In genomic region chr1:24099541-24099925, GRCm38 (mm10) we compare ENCODE assay signal across 8 mouse cellular contexts. TPM values are rescaled to one million over a fixed set of nuclear protein-coding genes. Genes with fewer than 3 reads are reported as not detected.
DNase-seq lines count a peak whose midpoint lies in the region; ATAC-seq and TF ChIP-seq lines count a peak whose summit lies in the region.

No protein-coding gene starts in this region.

- peak overlapping the region; percentile 71 for H3K4me3 ChIP-seq in kidney, embryonic 16.5 days (ENCODE audit: low read length)
- H3K4me3 ChIP-seq in bone marrow macrophage, adult 2 months (ENCODE audit: insufficient read depth, low read length) = peak overlapping the region; percentile 95
- H3K4me3 ChIP-seq in hindbrain, embryonic 12.5 days = peak overlapping the region; percentile 90
- H3K4me3 ChIP-seq in midbrain, embryonic 11.5 days (ENCODE audit: low read depth, low read length) = peak overlapping the region; percentile 90

- H3K27ac ChIP-seq in kidney, embryonic 16.5 days (ENCODE audit: low read length) = peak overlapping the region; percentile 83
- no peak overlapping the region for H3K27ac ChIP-seq in bone marrow macrophage, adult 2 months (ENCODE audit: insufficient read depth, low read depth, low read length)
- peak overlapping the region; percentile 86 for H3K27ac ChIP-seq in hindbrain, embryonic 12.5 days
- peak overlapping the region; percentile 68 for H3K27ac ChIP-seq in midbrain, embryonic 11.5 days (ENCODE audit: low read depth, low read length)

- peak overlapping the region; percentile 92 for H3K9ac ChIP-seq in kidney, embryonic 16.5 days (replicated peaks; ENCODE audit: low read length)
- H3K9ac ChIP-seq in hindbrain, embryonic 12.5 days = peak overlapping the region; percentile 93
- H3K9ac ChIP-seq in midbrain, embryonic 11.5 days (ENCODE audit: low read length) = peak overlapping the region; percentile 90

- no peaks in the 10 kb centered on the region for H3K36me3 ChIP-seq in kidney, embryonic 16.5 days (ENCODE audit: insufficient read depth, low read length)
- H3K36me3 ChIP-seq in hindbrain, embryonic 12.5 days = no peaks in the 10 kb centered on the region
- no peaks in the 10 kb centered on the region for H3K36me3 ChIP-seq in midbrain, embryonic 11.5 days (ENCODE audit: control insufficient read depth, insufficient read depth, low read length)

- no peaks in the 10 kb centered on the region for H3K27me3 ChIP-seq in kidney, embryonic 16.5 days (ENCODE audit: insufficient read depth, low read length)
- no peaks in the 10 kb centered on the region for H3K27me3 ChIP-seq in hindbrain, embryonic 12.5 days
- H3K27me3 ChIP-seq in midbrain, embryonic 11.5 days (ENCODE audit: control insufficient read depth, insufficient read depth, low read length) = no peaks in the 10 kb centered on the region

- H3K4me1 ChIP-seq in kidney, embryonic 16.5 days (ENCODE audit: insufficient read depth, low read length) = peaks cover 11% of the 10 kb centered on the region; the same call in 1 of the 2 replicates
- peaks cover 12% of the 10 kb centered on the region for H3K4me1 ChIP-seq in bone marrow macrophage, adult 2 months (ENCODE audit: control insufficient read depth, insufficient read depth, low read length)
- H3K4me1 ChIP-seq in hindbrain, embryonic 12.5 days = peaks cover 4% of the 10 kb centered on the region
- H3K4me1 ChIP-seq in midbrain, embryonic 11.5 days (ENCODE audit: control insufficient read depth, insufficient read depth, low read length) = 0 out of 2 replicates have a peak, but pooled peaks cover 4% of the 10 kb centered on the region

- TF ChIP-seq CTCF in bone marrow macrophage, adult 2 months (IDR thresholded peaks at IDR 0.05; ENCODE audit: low read depth, low read length) = no peak

- no peak for DNase-seq in kidney, postnatal 14 days
- peak; percentile 95 for DNase-seq in midbrain, embryonic 11.5 days (ENCODE audit: low spot score, missing footprints)
- no peak for DNase-seq in right cerebral cortex, postnatal 25 days
- no peak for DNase-seq in testis, postnatal 14 days (ENCODE audit: low spot score)

- H3K9me3 ChIP-seq in kidney, embryonic 16.5 days (ENCODE audit: low read length) = no peaks in the 10 kb centered on the region
- no peaks in the 10 kb centered on the region for H3K9me3 ChIP-seq in hindbrain, embryonic 12.5 days (replicated peaks)
- H3K9me3 ChIP-seq in midbrain, embryonic 11.5 days (ENCODE audit: control insufficient read depth, low read length) = no peaks in the 10 kb centered on the region

- under 1% methylated on average over 44 of the region's 44 CpGs for WGBS in kidney, embryonic 16.5 days
- WGBS in hindbrain, embryonic 12.5 days = under 1% methylated on average over 44 of the region's 44 CpGs
- 0% methylated on average over 26 of the region's 44 CpGs for WGBS in midbrain, embryonic 11.5 days

- H3K4me2 ChIP-seq in kidney, embryonic 16.5 days (replicated peaks; ENCODE audit: low read depth, low read length) = peak overlapping the region; percentile 61
- peak overlapping the region; percentile 56 for H3K4me2 ChIP-seq in hindbrain, embryonic 12.5 days (replicated peaks)
- peak overlapping the region; percentile 76 for H3K4me2 ChIP-seq in midbrain, embryonic 11.5 days

- no peak for TF ChIP-seq POLR2A in bone marrow macrophage, adult 2 months (IDR thresholded peaks at IDR 0.05; ENCODE audit: borderline replicate concordance, low read depth, low read length)

- ATAC-seq in kidney, embryonic 16.5 days (ENCODE audit: low FRiP score, low TSS enrichment) = no peak
- no peak; the same call in 1 of the 2 replicates for ATAC-seq in hindbrain, embryonic 12.5 days (ENCODE audit: low FRiP score)
- peak; percentile 63; the same call in 1 of the 2 replicates for ATAC-seq in midbrain, embryonic 11.5 days (ENCODE audit: low FRiP score)
- no peak for ATAC-seq in inflammation-experienced regulatory T-cells, adult 6 months

RNA-seq across cellular contexts. Expression of gene Fam135a, which starts 0.6 kb away (rescaled TPM):
- 26.0 and 31.3 TPM in 2 replicates for polyA plus RNA-seq in kidney, embryonic 16.5 days (2015; fragmentation: Nextera tagmentation; extraction: Ambion mirVana)
- polyA plus RNA-seq in bone marrow macrophage, adult 2 months (2012; ENCODE audit: insufficient read depth, insufficient read length, missing spikeins) = 4.4 and 5.2 TPM in 2 replicates
- polyA plus RNA-seq in hindbrain, embryonic 12.5 days (2016; fragmentation: Nextera tagmentation; extraction: Ambion mirVana) = 46.1 and 47.6 TPM in 2 replicates
- 32.8 and 39.2 TPM in 2 replicates for polyA plus RNA-seq in midbrain, embryonic 11.5 days (2014; fragmentation: Nextera tagmentation; extraction: Ambion mirVana)
- polyA plus RNA-seq in inflammation-experienced regulatory T-cells, adult 6 months (2017; shearing (Covaris generic)) = 1 to 10 TPM in 1 of 3 experiments, under 1 TPM in 2; 0.13 to 1.6 (median 0.42) TPM
